Mouse (Mus musculus) retina, adult 2 months (tissue): ENCODE data around the gene Nbas.

Experiments
- DNase-seq: peaks from one replicate; pipeline ENCODE4 v3.0.0-alpha.2; 2012; ENCODE audit warnings: low read depth, low spot score

The Nbas gene

GRCm38 (mm10) chr12:13268826-13269449, at the start of gene Nbas:
TSS of gene Nbas (plus strand) at chr12:13269133.
- DNase-seq = peak; percentile 59

- no peak for DNase-seq
Observed at GRCm38 (mm10) chr12:13242453-13242852, 26.5 kb upstream of the Nbas start.

- peak; percentile 69 for DNase-seq
Observed at GRCm38 (mm10) chr12:13248691-13249572, 20.0 kb upstream of the Nbas start, which contains the start of gene Ddx1. TSS of gene Ddx1 (minus strand) at chr12:13249213.

GRCm38 (mm10) chr12:13249573-13249919, 19.4 kb upstream of the Nbas start:
- DNase-seq = no peak

- DNase-seq = no peak
Observed at GRCm38 (mm10) chr12:13255068-13255467, 13.9 kb upstream of the Nbas start.

- no peak for DNase-seq
Observed at GRCm38 (mm10) chr12:13255701-13256100, 13.2 kb upstream of the Nbas start.

- no peak for DNase-seq
Observed at GRCm38 (mm10) chr12:13268412-13268811, 521 bp upstream of the Nbas start.

GRCm38 (mm10) chr12:13269570-13270390, 847 bp downstream of the Nbas start:
- DNase-seq = no peak

GRCm38 (mm10) chr12:13291453-13291852, 22.5 kb downstream of the Nbas start:
- no peak for DNase-seq

GRCm38 (mm10) chr12:13293421-13293881, 24.5 kb downstream of the Nbas start:
- DNase-seq = no peak

GRCm38 (mm10) chr12:13303037-13303436, 34.1 kb downstream of the Nbas start:
- DNase-seq = no peak

- DNase-seq = no peak
Observed at GRCm38 (mm10) chr12:13313966-13314365, 45.0 kb downstream of the Nbas start.

GRCm38 (mm10) chr12:13314384-13314783, 45.5 kb downstream of the Nbas start:
- DNase-seq = no peak

GRCm38 (mm10) chr12:13315081-13315480, 46.1 kb downstream of the Nbas start:
- no peak for DNase-seq

- no peak for DNase-seq
Observed at GRCm38 (mm10) chr12:13342535-13342934, 73.6 kb downstream of the Nbas start.

GRCm38 (mm10) chr12:13356201-13356600, 87.3 kb downstream of the Nbas start:
- no peak for DNase-seq

- DNase-seq = no peak
Observed at GRCm38 (mm10) chr12:13356769-13357168, 87.8 kb downstream of the Nbas start.

GRCm38 (mm10) chr12:13357229-13357628, 88.3 kb downstream of the Nbas start:
- no peak for DNase-seq

- no peak for DNase-seq
Observed at GRCm38 (mm10) chr12:13358849-13359248, 89.9 kb downstream of the Nbas start.

- DNase-seq = no peak
Observed at GRCm38 (mm10) chr12:13360183-13360811, 91.4 kb downstream of the Nbas start.

- DNase-seq = no peak
Observed at GRCm38 (mm10) chr12:13381580-13381979, 112.6 kb downstream of the Nbas start.

- no peak for DNase-seq
Observed at GRCm38 (mm10) chr12:13382046-13382445, 113.1 kb downstream of the Nbas start.
